Mouse (Mus musculus) MEL (cell line): Measurements from ENCODE around the gene Cox6b2. TPM values are rescaled to one million over a fixed set of nuclear protein-coding genes. Genes with fewer than 3 reads are reported as not detected.

ENCODE experiments used
- DNase-seq: peaks from one replicate; pipeline ENCODE4 v3.0.0; 2011; ENCODE audit warnings: low read depth, low spot score
- H3K27ac ChIP-seq: 2 replicates; pipeline ENCODE4 v1.5.1; 2012; ENCODE audit warnings: low read depth, mild to moderate bottlenecking, control low read depth, low read length, moderate library complexity; ENCODE audit not compliant: control insufficient read depth
- H3K27me3 ChIP-seq, 2 experiments: fragments of 150-350 bp in 1 of 2; sonication (generic) in 1 of 2; 2 replicates each; pipeline ENCODE4 v1.6.1; 2012; ENCODE audit warnings: low read length in 2 of 2, mild to moderate bottlenecking in 2 of 2, improper control_type of control experiment in 1 of 2, moderate library complexity in 1 of 2; ENCODE audit not compliant: insufficient read depth in 2 of 2, control insufficient read depth in 1 of 2
- H3K36me3 ChIP-seq, 2 experiments: 2 replicates each; pipeline ENCODE4 v1.6.1; 2012 to 2014; ENCODE audit warnings: low read length in 2 of 2, improper control_type of control experiment in 1 of 2, inconsistent platforms in 1 of 2, mild to moderate bottlenecking in 1 of 2; ENCODE audit not compliant: insufficient read depth in 2 of 2, control insufficient read depth in 1 of 2
- H3K4me1 ChIP-seq, 2 experiments: fragments of 150-350 bp in 1 of 2; sonication (generic) in 1 of 2; 2 replicates each; pipeline ENCODE4 v1.6.1; 2012; ENCODE audit warnings: low read length in 2 of 2, improper control_type of control experiment in 1 of 2, mild to moderate bottlenecking in 1 of 2; ENCODE audit not compliant: insufficient read depth in 2 of 2, control insufficient read depth in 1 of 2
- H3K4me3 ChIP-seq, 2 experiments: fragments of 150-350 bp in 1 of 2; sonication (generic) in 1 of 2; 2 replicates each; pipeline ENCODE4 v1.5.1; 2012; ENCODE audit warnings: low read depth in 2 of 2, low read length in 2 of 2, mild to moderate bottlenecking in 2 of 2, moderate library complexity in 2 of 2, control low read depth in 1 of 2, improper control_type of control experiment in 1 of 2; ENCODE audit not compliant: control insufficient read depth in 1 of 2, insufficient read depth in 1 of 2
- H3K79me2 ChIP-seq: 2 replicates; pipeline ENCODE4 v1.6.1; 2012; ENCODE audit warnings: mild to moderate bottlenecking, low read length, moderate library complexity; ENCODE audit not compliant: control insufficient read depth, poor library complexity, insufficient read depth
- H3K9ac ChIP-seq: 2 replicates; pipeline ENCODE4 v1.6.1; 2012; ENCODE audit warnings: low read depth, mild to moderate bottlenecking, control low read depth, low read length, moderate library complexity; ENCODE audit not compliant: control insufficient read depth, poor library complexity, severe bottlenecking
- H3K9me3 ChIP-seq: fragments of 150-350 bp; sonication (generic); replicated peaks from 2 replicates; pipeline ENCODE4 v1.6.1; 2012; ENCODE audit warnings: mild to moderate bottlenecking, low read length, improper control_type of control experiment, moderate library complexity; ENCODE audit not compliant: insufficient read depth
- BHLHE40 ChIP-seq: IDR thresholded peaks from 2 replicates; pipeline ENCODE4 v1.6.1; 2012; ENCODE audit warnings: low read depth, mild to moderate bottlenecking, inconsistent platforms, low read length, improper control_type of control experiment, borderline replicate concordance
- CHD1 ChIP-seq: IDR thresholded peaks from 2 replicates; pipeline ENCODE4 v1.6.1; 2012; ENCODE audit warnings: low read depth, mild to moderate bottlenecking, inconsistent platforms, low read length, improper control_type of control experiment
- CHD2 ChIP-seq: IDR thresholded peaks from 2 replicates; pipeline ENCODE4 v1.6.1; 2011; ENCODE audit warnings: low read length, improper control_type of control experiment
- CTCF ChIP-seq, 3 experiments: IDR thresholded peaks in 2 of 3; conservative IDR thresholded peaks in 1 of 3; 2 replicates each; pipeline ENCODE4 v1.5.1; 2011 to 2012; ENCODE audit warnings: low read length in 3 of 3, low read depth in 2 of 3, mild to moderate bottlenecking in 2 of 3, improper control_type of control experiment in 1 of 3, inconsistent platforms in 1 of 3, mixed read lengths in 1 of 3, moderate library complexity in 1 of 3; ENCODE audit not compliant: control insufficient read depth in 1 of 3, insufficient read depth in 1 of 3, poor library complexity in 1 of 3, severe bottlenecking in 1 of 3
- E2F4 ChIP-seq: IDR thresholded peaks from 2 replicates; pipeline ENCODE4 v1.6.1; 2011; ENCODE audit warnings: low read depth, low read length, improper control_type of control experiment, borderline replicate concordance
- ELF1 ChIP-seq: IDR thresholded peaks from 2 replicates; pipeline ENCODE4 v1.6.1; 2014; ENCODE audit warnings: low read depth, mild to moderate bottlenecking, inconsistent platforms, low read length, improper control_type of control experiment, moderate library complexity
- EP300 ChIP-seq, 2 experiments: IDR thresholded peaks; 2 replicates each; pipeline ENCODE4 v1.6.1; 2011; ENCODE audit warnings: improper control_type of control experiment in 2 of 2, low read length in 2 of 2, low read depth in 1 of 2, mild to moderate bottlenecking in 1 of 2
- ETS1 ChIP-seq: IDR thresholded peaks from 2 replicates; pipeline ENCODE4 v1.6.1; 2012; ENCODE audit warnings: low read depth, mild to moderate bottlenecking, inconsistent platforms, low read length, improper control_type of control experiment, moderate library complexity
- GATA1 ChIP-seq: IDR thresholded peaks from 2 replicates; pipeline ENCODE4 v1.6.1; 2011; ENCODE audit warnings: low read depth, low read length, improper control_type of control experiment
- HCFC1 ChIP-seq: IDR thresholded peaks from 2 replicates; pipeline ENCODE4 v1.6.1; 2012; ENCODE audit warnings: low read depth, mild to moderate bottlenecking, inconsistent platforms, low read length, improper control_type of control experiment, moderate library complexity
- JUND ChIP-seq: IDR thresholded peaks from 2 replicates; pipeline ENCODE4 v1.6.1; 2011; ENCODE audit warnings: low read depth, mild to moderate bottlenecking, improper control_type of control experiment, low read length
- KAT2A ChIP-seq: conservative IDR thresholded peaks from 2 replicates; pipeline ENCODE4 v1.6.1; 2012; ENCODE audit warnings: low read depth, low read length, improper control_type of control experiment, inconsistent platforms
- MAFK ChIP-seq: IDR thresholded peaks from 2 replicates; pipeline ENCODE4 v1.6.1; 2011; ENCODE audit warnings: low read depth, mild to moderate bottlenecking, low read length, improper control_type of control experiment, borderline replicate concordance
- MAX ChIP-seq: IDR thresholded peaks from 2 replicates; pipeline ENCODE4 v1.6.1; 2011; ENCODE audit warnings: low read length, improper control_type of control experiment
- MEF2A ChIP-seq: IDR thresholded peaks from 2 replicates; pipeline ENCODE4 v1.6.1; 2014; ENCODE audit warnings: low read depth, mild to moderate bottlenecking, inconsistent platforms, low read length, improper control_type of control experiment; ENCODE audit not compliant: poor library complexity, insufficient replicate concordance, severe bottlenecking; ENCODE audit errors: extremely low read depth
- MYB ChIP-seq: IDR thresholded peaks from 2 replicates; pipeline ENCODE4 v1.6.1; 2011; ENCODE audit warnings: mild to moderate bottlenecking, low read depth, low read length, improper control_type of control experiment
- NELFE ChIP-seq: IDR thresholded peaks from 2 replicates; pipeline ENCODE4 v1.6.1; 2011; ENCODE audit warnings: low read depth, low read length, improper control_type of control experiment
- RAD21 ChIP-seq: IDR thresholded peaks from 2 replicates; pipeline ENCODE4 v1.6.1; 2011; ENCODE audit warnings: mild to moderate bottlenecking, low read depth, low read length, improper control_type of control experiment
- RCOR1 ChIP-seq: IDR thresholded peaks from 2 replicates; pipeline ENCODE4 v1.6.1; 2012; ENCODE audit warnings: low read depth, mild to moderate bottlenecking, inconsistent platforms, low read length, improper control_type of control experiment
- SIN3A ChIP-seq: IDR thresholded peaks from 2 replicates; pipeline ENCODE4 v1.6.1; 2012; ENCODE audit warnings: low read length, improper control_type of control experiment, inconsistent platforms
- SMC3 ChIP-seq: IDR thresholded peaks from 2 replicates; pipeline ENCODE4 v1.6.1; 2011; ENCODE audit warnings: low read depth, low read length, improper control_type of control experiment
- TAL1 ChIP-seq: IDR thresholded peaks from 2 replicates; pipeline ENCODE4 v1.6.1; 2012; ENCODE audit warnings: mild to moderate bottlenecking, inconsistent platforms, low read length, moderate library complexity, mixed read lengths
- TBP ChIP-seq: IDR thresholded peaks from 2 replicates; pipeline ENCODE4 v1.8.0; 2011; ENCODE audit warnings: low read depth, low read length, improper control_type of control experiment
- TCF12 ChIP-seq: IDR thresholded peaks from 2 replicates; pipeline ENCODE4 v1.6.1; 2014; ENCODE audit warnings: low read depth, mild to moderate bottlenecking, inconsistent platforms, low read length, improper control_type of control experiment, moderate library complexity
- USF2 ChIP-seq, 2 experiments: IDR thresholded peaks; 2 replicates each; pipeline ENCODE4 v1.6.1; 2011 to 2012; ENCODE audit warnings: improper control_type of control experiment in 2 of 2, low read length in 2 of 2, borderline replicate concordance in 1 of 2, inconsistent platforms in 1 of 2, low read depth in 1 of 2, mild to moderate bottlenecking in 1 of 2; ENCODE audit not compliant: insufficient read depth in 1 of 2
- ZC3H11A ChIP-seq: IDR thresholded peaks from 2 replicates; pipeline ENCODE4 v1.6.1; 2012; ENCODE audit warnings: low read depth, mild to moderate bottlenecking, inconsistent platforms, low read length, improper control_type of control experiment
- ZMIZ1 ChIP-seq: IDR thresholded peaks from 2 replicates; pipeline ENCODE4 v1.6.1; 2012; ENCODE audit warnings: low read depth, mild to moderate bottlenecking, inconsistent platforms, low read length, improper control_type of control experiment, moderate library complexity
- ZNF384 ChIP-seq: IDR thresholded peaks from 2 replicates; pipeline ENCODE4 v1.6.1; 2012; ENCODE audit warnings: low read depth, mild to moderate bottlenecking, inconsistent platforms, low read length, improper control_type of control experiment
- polyA plus RNA-seq, 2 experiments: library from polyadenylated mRNA; stranded (reverse) in 1 of 2; unstranded in 1 of 2; fragments of >175 nt in 1 of 2; fragments of >200 nt in 1 of 2; gene quantifications; 2 replicates each; pipeline versions ENCODE4 v1.2.1 to v1.2.4; 2012; ENCODE audit warnings: low replicate concordance in 2 of 2, low read depth in 1 of 2; ENCODE audit not compliant: insufficient read length in 2 of 2, insufficient read depth in 1 of 2, missing spikeins in 1 of 2
- total RNA-seq: library from RNA; depleted of rRNA; stranded (reverse); fragments of 300-350 nt; gene quantifications from 2 replicates; pipeline ENCODE4 v1.2.3, GENCODE M21; 2012

Gene Cox6b2
- total and polyA plus RNA-seq, 3 experiments, result 8.7 to 36.3 TPM; not detected in 1

DNA sequence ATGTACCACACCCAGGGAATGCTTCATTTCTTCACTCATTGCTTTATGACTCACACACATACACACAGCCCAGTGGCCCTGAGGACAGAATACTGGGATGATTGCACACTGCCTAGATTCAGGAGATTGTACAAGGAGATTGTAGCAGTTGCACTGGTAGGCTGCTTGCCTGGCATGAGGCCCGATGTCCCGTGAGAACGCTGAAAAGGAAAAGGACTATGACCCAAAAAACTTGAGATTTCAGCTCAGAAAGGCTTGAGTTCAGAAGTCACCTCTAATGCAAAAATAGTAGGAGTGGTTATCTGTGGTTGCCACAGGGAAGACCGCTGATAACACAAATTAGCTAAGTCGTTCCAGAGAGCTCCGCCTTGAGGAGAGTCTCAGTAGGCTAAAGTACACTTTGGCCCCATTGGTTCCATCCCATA is 19.9 kb downstream of the Cox6b2 start:
- no peaks in the 10 kb centered on the region for H3K27me3 ChIP-seq
- peaks cover 0 to 12% of the 10 kb centered on the region in 2 experiments; a peak in 2 of 4 replicates for H3K36me3 ChIP-seq
- H3K4me1 ChIP-seq, result peaks cover 3 to 25% of the 10 kb centered on the region in 2 experiments
- DNase-seq, result peak; percentile 66
- H3K4me3 ChIP-seq, result no peak overlapping the region
- no peak overlapping the region for H3K9ac ChIP-seq
- H3K27ac ChIP-seq, result no peak overlapping the region
- H3K9me3 ChIP-seq, result no peaks in the 10 kb centered on the region
- TF ChIP-seq E2F4 (no peak), MAFK (no peak), CHD2 (no peak), SMC3 (0 out of 2 replicates have a peak, but pooled peaks have one; percentile 10), GATA1 (peak; percentile 92), TCF12 (peak; percentile 58; the same call in 1 of the 2 replicates), MYB (no peak), TBP (no peak), ETS1 (no peak; the same call in 1 of the 2 replicates), CTCF (IDR thresholded peaks at IDR 0.05 in 2 of 3, conservative IDR thresholded peaks at IDR 0.05 in 1 of 3; ENCODE audit: control insufficient read depth in 1 of 3, insufficient read depth in 1 of 3, low read depth in 2 of 3, low read length in 3 of 3, poor library complexity in 1 of 3, severe bottlenecking in 1 of 3) (peak in 2 of 3 experiments; percentile 3 to 36; a peak in 2 of 6 replicates), TAL1 (peak; percentile 26; the same call in 1 of the 2 replicates), SIN3A (peak; percentile 43; the same call in 1 of the 2 replicates), RCOR1 (0 out of 2 replicates have a peak, but pooled peaks have one; percentile 42), HCFC1 (0 out of 2 replicates have a peak, but pooled peaks have one; percentile 28), ZC3H11A (no peak), EP300 (IDR thresholded peaks at IDR 0.05; ENCODE audit: low read depth in 1 of 2, low read length in 2 of 2) (peak; percentile 44 to 68), MEF2A (0 out of 2 replicates have a peak, but pooled peaks have one; percentile 45), ZNF384 (no peak)
- no peaks in the 10 kb centered on the region for H3K79me2 ChIP-seq

DNA sequence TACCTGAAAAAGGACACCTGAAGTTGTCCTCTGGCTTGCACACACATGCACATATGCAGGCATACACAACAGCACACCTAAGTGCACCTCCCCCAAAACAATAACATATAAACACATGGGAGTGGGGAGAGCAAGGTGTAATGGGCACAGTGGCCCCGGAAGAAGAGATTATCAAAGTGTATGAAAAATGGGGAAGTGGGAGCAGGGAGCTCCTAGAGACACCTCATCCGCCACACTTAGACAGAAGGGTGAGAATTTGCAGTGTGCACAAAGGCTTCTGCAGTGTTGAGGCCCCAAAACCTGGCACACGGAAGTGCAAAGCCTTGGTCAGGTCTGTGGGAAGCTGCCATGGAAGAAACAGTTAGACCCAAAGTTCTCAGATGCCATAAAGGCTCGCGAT is 21.8 kb downstream of the Cox6b2 start:
- no peaks in the 10 kb centered on the region for H3K27me3 ChIP-seq
- TF ChIP-seq ZMIZ1, result no peak
- no peak for TF ChIP-seq MEF2A
- TF ChIP-seq TCF12, result no peak
- TF ChIP-seq MAX, result no peak
- TF ChIP-seq JUND, result no peak
- 0 out of 2 replicates have a peak, but pooled peaks have one; percentile 36 for TF ChIP-seq ELF1
- no peak for TF ChIP-seq KAT2A
- no peak for TF ChIP-seq BHLHE40
- TF ChIP-seq RAD21, result no peak
- no peak for TF ChIP-seq ZNF384
- TF ChIP-seq NELFE, result no peak
- no peak for TF ChIP-seq ETS1
- TF ChIP-seq USF2 (IDR thresholded peaks at IDR 0.05; ENCODE audit: borderline replicate concordance in 1 of 2, insufficient read depth in 1 of 2, low read depth in 1 of 2, low read length in 2 of 2), result no peak
- no peak for TF ChIP-seq TAL1
- TF ChIP-seq CHD1, result no peak
- TF ChIP-seq SMC3, result no peak
- TF ChIP-seq GATA1, result 0 out of 2 replicates have a peak, but pooled peaks have one; percentile 21
- TF ChIP-seq CTCF (IDR thresholded peaks at IDR 0.05 in 2 of 3, conservative IDR thresholded peaks at IDR 0.05 in 1 of 3; ENCODE audit: control insufficient read depth in 1 of 3, insufficient read depth in 1 of 3, low read depth in 2 of 3, low read length in 3 of 3, poor library complexity in 1 of 3, severe bottlenecking in 1 of 3), result no peak
- peak; percentile 13 to 17; a peak in 1 of 4 replicates for TF ChIP-seq EP300 (IDR thresholded peaks at IDR 0.05; ENCODE audit: low read depth in 1 of 2, low read length in 2 of 2)
- no peak overlapping the region for H3K27ac ChIP-seq
- peaks cover 0 to 12% of the 10 kb centered on the region in 2 experiments; a peak in 2 of 4 replicates for H3K36me3 ChIP-seq
- H3K79me2 ChIP-seq, result no peaks in the 10 kb centered on the region
- peak; percentile 56 for DNase-seq
- no peak overlapping the region for H3K4me3 ChIP-seq
- no peak overlapping the region for H3K9ac ChIP-seq
- H3K4me1 ChIP-seq, result peaks cover 3 to 25% of the 10 kb centered on the region in 2 experiments
- no peaks in the 10 kb centered on the region for H3K9me3 ChIP-seq
